Mouse (Mus musculus): ENCODE results near the gene Fcer1g.

The Fcer1g gene
- long read RNA-seq, experiment 1, transcript Fcer1g-201 (5 exons, 674 nt): major isoform, 62 of 77 reads
- long read RNA-seq, experiment 1, partial matches to known transcripts: 3 of 77 reads
- long read RNA-seq, experiment 1, other reads (novel, unspliced or antisense): 12 of 77 reads
- long read RNA-seq, experiment 2, transcript Fcer1g-201 (5 exons, 674 nt): major isoform, 50 of 61 reads
- long read RNA-seq, experiment 2, partial matches to known transcripts: 1 of 61 reads
- long read RNA-seq, experiment 2, other reads (novel, unspliced or antisense): 10 of 61 reads

GRCm38 (mm10) chr1:171234126-171234525 is at the start of gene Fcer1g:
Gene Fcer1g (minus strand): TSS chr1:171234365.
- intact Hi-C loops (cut with DNase I): no loop called here

GRCm38 (mm10) chr1:171283188-171284160 is 49.3 kb upstream of the Fcer1g start:
- intact Hi-C loops (cut with DNase I): no loop called here

- intact Hi-C loops (cut with DNase I): no loop called here
Measured at GRCm38 (mm10) chr1:171282086-171282805, 48.1 kb upstream of the Fcer1g start.

- intact Hi-C loops (cut with DNase I): no loop called here
Measured at GRCm38 (mm10) chr1:171281528-171281923, 47.4 kb upstream of the Fcer1g start.

GRCm38 (mm10) chr1:171280916-171281527 is 46.9 kb upstream of the Fcer1g start, which contains the start of gene Ppox:
Gene Ppox (minus strand): TSS chr1:171281186.
- intact Hi-C loops (cut with DNase I): no loop called here

- intact Hi-C loops (cut with DNase I): no loop called here
Measured at GRCm38 (mm10) chr1:171280250-171280915, 46.2 kb upstream of the Fcer1g start.

- intact Hi-C loops (cut with DNase I): no loop called here
Measured at GRCm38 (mm10) chr1:171279721-171280120, 45.6 kb upstream of the Fcer1g start.

- intact Hi-C loops (cut with DNase I): no loop called here
Measured at GRCm38 (mm10) chr1:171279012-171279705, 45.0 kb upstream of the Fcer1g start.

- intact Hi-C loops (cut with DNase I): no loop called here
Measured at GRCm38 (mm10) chr1:171278436-171278835, 44.3 kb upstream of the Fcer1g start.

- intact Hi-C loops (cut with DNase I): no loop called here
Measured at GRCm38 (mm10) chr1:171277736-171278135, 43.6 kb upstream of the Fcer1g start.

- intact Hi-C loops (cut with DNase I): no loop called here
Measured at GRCm38 (mm10) chr1:171276110-171276748, 42.1 kb upstream of the Fcer1g start.

- intact Hi-C loops (cut with DNase I): no loop called here
Measured at GRCm38 (mm10) chr1:171275144-171275734, 41.1 kb upstream of the Fcer1g start.

- intact Hi-C loops (cut with DNase I): no loop called here
Measured at GRCm38 (mm10) chr1:171274171-171274570, 40.0 kb upstream of the Fcer1g start.

GRCm38 (mm10) chr1:171272086-171272485 is 37.9 kb upstream of the Fcer1g start:
- intact Hi-C loops (cut with DNase I): no loop called here

GRCm38 (mm10) chr1:171271622-171272021 is 37.5 kb upstream of the Fcer1g start:
- intact Hi-C loops (cut with DNase I): no loop called here

- intact Hi-C loops (cut with DNase I): no loop called here
Measured at GRCm38 (mm10) chr1:171271196-171271595, 37.0 kb upstream of the Fcer1g start.

- intact Hi-C loops (cut with DNase I): no loop called here
Measured at GRCm38 (mm10) chr1:171270573-171270900, 36.4 kb upstream of the Fcer1g start.

- intact Hi-C loops (cut with DNase I): no loop called here
Measured at GRCm38 (mm10) chr1:171269848-171270572, 35.8 kb upstream of the Fcer1g start, which contains the start of gene B4galt3. Gene B4galt3 (plus strand): TSS chr1:171270328.

Measured in adrenal gland (tissue).